Mouse (Mus musculus) thymus, adult 2 months (tissue): Measurements from ENCODE around the gene Dync1i1.

ENCODE experiments used
- CTCF ChIP-seq: fragments of 200-500 bp; IDR thresholded peaks from 2 replicates; pipeline ENCODE4 v1.5.1; 2012; ENCODE audit warnings: mild to moderate bottlenecking, control low read depth, low read length, moderate library complexity, borderline replicate concordance; ENCODE audit not compliant: control insufficient read depth, poor library complexity, insufficient read depth; ENCODE audit errors: extremely low read depth
- POLR2A ChIP-seq: fragments of 200-500 bp; IDR thresholded peaks from 2 replicates; pipeline ENCODE4 v1.6.1; 2012; ENCODE audit warnings: mild to moderate bottlenecking, low read length, control low read depth, moderate library complexity; ENCODE audit not compliant: control insufficient read depth, poor library complexity, insufficient read depth; ENCODE audit errors: extremely low read depth

DNA sequence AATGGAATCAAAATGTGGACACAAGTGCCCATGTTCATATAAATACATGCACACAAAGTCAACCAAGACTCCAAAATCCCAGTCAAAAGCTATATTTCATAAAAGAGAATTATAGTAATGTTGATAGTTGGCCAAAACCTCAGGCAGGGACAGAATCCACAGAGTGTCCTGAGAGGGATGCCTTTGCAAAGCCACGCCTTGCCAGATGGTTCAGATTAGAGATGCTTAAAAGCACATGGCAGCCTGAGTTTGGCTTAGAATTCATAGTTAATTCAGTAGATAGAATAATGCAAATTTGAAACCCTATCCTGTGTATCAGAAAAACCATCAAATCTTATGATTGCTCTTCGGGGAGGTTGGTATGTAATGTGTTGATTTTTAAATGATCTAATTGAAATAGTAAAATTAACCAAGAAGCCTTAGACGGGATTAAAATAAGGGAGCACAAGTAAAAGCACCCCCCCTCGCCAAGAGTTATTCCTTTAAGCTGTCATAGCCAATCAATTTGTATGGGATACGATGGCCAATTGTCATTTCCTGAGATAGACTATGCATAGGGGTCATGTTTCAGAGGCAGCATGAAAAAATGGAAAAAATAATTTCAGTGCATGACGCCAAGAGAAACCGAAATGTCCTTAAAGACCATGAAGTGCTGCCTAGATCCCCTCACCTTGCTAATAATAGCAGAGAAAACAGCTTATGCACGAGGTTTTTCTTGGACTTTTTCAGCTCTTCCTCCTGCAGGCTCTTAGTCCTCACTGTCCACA is 210.3 kb downstream of the Dync1i1 start:
- TF ChIP-seq CTCF: no peak
- no peak for TF ChIP-seq POLR2A
